Mouse (Mus musculus) c-Kit-positive CD71-negative TER-119-negative erythroid progenitor cells, embryonic 14.5 days (primary cell): ENCODE measurements at regions not wholly inside any gene's neighbourhood (a gene's known extent, or its start where the extent isn't known, plus 50 kb on each side); places are given as distances from the start of the nearest gene placed in this dataset.
"Not testable (repeated sequence)": the region's sequence is repeated elsewhere in the genome, so short reads cannot be mapped to it uniquely, and the experiment has no call there.

Experiments
- DNase-seq: peaks from one replicate; pipeline ENCODE4 v3.0.0-alpha.2; 2013; ENCODE audit warnings: low read depth

GRCm38 (mm10) chr7:73196851-73197531, 178.3 kb upstream of the Rgma start:
- DNase-seq = no peak

- no peak for DNase-seq
Measured at GRCm38 (mm10) chr7:73198069-73198468, 177.2 kb upstream of the Rgma start.

DNA sequence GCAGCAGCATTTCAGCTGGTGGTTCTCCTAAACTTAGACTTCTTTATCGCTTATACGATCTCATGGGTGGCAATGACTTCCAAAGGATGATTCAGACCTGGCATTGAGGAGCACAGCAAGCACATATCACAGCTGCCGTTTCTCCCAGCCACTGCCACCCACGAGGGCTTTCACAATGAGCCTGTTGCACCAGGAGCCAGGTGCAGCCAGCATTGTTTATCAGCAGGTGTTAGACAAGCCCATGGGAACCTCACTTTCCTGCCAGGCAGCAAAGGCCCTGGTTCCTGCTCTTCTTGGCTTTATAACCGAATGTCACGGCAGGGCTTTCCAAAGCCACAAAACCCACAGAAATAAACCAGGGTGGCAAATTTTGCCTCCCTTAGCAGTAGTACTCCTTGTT, 175.3 kb upstream of the Rgma start:
- no peak for DNase-seq

DNA sequence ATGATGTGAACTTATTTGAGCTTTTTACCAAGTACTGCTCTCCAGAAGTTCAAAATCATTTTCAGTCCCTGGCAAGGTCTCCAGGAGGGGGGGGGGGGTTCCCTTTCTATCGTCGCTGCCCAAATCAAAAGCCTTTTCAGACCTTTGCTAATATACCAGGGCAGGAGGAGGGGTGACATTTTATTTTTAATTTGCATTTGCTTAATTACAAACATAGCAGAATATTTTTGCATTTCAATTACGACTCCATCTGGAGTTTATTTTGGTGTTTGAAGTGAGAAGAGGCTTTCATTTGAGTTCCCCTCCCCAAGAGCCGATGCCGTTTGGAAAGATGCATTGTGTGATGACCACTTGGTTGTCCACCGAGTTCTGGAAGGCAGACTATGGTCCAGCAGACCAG, 174.0 kb upstream of the Rgma start:
- no peak for DNase-seq

- no peak for DNase-seq
Measured at GRCm38 (mm10) chr7:73206922-73207811, 168.1 kb upstream of the Rgma start.

- DNase-seq = no peak
Measured at GRCm38 (mm10) chr7:73208479-73208816, 166.9 kb upstream of the Rgma start.

DNA sequence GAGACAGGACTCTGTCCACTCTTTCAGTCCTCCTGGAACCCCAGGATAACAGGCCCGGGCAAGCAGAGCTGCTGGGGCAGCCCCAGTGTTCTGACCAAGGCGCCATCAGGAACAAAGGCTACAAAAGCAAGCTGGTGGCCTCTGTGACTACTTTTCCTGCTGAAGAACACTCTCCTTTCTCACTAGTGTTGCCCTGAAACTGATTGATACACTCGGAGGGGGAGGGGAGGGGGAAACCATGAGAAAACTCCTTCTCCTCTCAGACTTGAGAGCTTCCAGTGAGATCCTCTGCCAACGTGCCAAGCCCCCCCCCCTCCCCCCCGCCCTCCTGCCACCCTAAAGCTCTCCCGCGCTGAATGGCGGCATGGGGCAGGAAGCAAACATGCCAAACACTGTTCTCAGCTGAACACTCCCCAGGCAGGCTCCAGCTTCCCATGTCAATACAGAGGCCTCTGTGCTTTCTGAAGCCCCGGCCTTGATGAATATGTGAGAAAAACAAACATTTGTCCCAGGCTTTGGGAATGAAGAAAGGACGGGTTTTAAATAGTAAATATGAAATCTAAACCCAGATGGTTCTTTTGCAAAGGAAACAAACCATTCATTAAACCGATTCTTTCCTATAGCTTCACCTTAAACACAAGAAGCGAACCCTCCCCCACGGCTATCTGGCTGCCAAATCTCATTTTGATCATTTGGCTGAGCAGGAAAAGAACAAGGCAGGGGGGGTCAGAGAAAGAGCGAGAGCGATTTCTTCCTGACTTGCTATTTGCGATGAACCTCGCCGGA, 166.3 kb upstream of the Rgma start:
- DNase-seq = no peak

DNA sequence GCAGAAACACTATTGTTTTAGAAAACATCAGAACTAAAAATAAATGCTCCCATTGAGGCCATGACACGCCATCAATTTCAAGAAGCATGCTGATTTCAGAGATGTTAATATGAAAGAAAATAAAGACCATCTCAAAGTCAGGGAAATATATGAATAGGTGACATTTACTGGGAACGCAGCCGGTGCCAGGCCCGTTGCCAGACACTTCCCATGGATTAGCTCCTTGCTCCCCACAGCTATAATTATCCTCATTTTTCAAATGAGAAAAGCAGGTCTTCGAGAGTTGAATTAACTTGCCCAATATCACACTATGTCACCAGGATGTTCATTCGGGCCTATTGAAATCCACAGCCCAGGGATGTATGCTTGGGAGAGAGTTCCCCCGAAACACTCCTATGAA, 165.2 kb upstream of the Rgma start:
- no peak for DNase-seq

DNA sequence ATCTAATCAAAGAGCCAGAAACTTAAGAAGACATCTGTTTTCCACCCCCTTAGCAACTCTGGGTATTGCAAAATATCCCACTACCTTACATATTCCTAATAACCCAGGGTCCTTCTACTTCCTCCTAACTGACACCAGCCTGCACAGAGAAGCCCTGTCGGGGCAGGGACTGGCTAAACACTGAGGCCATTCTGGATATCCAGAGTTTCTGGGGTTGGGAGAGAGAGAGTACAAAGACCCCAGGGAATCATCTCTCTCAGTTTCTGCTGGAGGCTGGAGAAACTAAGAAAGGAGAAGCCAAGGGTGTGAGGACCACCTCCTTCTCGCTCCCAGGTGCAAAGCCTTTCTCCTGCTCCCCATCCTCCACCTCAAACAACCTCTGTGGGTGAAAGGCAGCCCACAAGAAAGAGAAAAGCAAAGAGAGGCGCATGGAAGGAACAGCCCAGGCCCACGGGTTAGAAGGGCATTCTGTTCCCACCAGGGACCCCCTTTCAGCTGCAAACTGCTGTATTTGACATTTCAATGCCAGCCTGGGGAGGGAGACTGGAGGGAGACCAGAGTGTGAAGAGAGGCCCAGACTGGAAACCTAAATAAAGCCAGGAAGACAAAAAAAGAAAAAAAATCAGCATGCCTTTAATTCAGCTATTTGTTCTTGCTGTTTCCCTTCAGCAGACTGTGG, 152.9 kb upstream of the Rgma start:
- no peak for DNase-seq

DNA sequence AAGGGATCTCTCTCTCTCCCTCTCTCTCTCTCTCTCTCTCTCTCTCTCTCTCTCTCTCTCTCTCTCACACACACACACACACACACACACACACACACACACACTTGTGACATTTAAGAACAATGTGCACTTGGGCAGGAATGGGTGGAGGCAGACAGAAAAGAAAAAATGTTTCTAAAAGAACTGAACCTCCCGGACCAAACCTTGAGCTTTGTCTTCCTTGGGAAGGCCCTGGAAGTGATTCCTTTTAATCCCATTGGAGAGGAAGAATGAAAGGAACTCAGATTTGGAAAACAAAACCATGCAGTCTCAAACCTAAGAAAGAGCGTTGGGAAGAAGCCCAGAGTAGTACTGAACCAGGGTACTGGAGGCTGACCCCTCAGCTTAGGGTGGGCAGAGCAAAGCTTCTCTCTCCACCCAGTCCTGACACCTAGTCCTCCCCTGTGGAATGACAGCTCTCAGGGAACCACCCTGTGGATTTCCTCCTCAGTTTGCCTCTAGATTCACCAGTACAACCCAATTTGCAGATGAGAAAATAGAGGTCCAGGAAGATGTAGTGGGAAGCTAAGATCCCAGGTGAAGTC, 152.3 kb upstream of the Rgma start:
- DNase-seq = no peak

DNA sequence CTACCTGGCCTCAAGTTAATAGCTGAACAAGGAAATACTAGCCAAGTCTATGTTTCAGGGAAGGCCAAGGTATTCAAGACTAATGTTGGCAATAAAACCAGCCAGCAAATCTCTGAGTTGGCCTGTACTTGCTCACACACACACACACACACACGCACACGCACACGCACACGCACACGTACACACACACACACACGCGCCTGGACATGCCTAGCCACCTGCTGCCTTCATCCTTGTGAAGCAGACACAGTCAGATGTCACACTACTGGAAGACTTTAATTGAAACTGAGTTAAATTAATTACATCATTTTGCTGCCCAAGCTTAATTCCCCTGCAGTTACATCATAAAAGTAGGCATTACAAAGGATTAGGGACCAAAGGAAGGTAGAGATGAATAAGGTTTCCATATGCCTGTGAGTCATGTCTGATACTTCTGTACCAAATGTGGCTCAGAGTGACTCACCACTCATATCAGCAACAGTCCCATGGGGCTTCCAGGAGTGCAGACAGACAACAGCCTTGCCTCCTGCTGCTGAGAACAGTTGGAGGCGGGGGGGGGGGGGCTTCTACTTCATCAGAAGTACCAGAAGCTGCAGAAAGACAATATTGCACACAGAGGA, 141.7 kb upstream of the Rgma start:
- DNase-seq = no peak

DNA sequence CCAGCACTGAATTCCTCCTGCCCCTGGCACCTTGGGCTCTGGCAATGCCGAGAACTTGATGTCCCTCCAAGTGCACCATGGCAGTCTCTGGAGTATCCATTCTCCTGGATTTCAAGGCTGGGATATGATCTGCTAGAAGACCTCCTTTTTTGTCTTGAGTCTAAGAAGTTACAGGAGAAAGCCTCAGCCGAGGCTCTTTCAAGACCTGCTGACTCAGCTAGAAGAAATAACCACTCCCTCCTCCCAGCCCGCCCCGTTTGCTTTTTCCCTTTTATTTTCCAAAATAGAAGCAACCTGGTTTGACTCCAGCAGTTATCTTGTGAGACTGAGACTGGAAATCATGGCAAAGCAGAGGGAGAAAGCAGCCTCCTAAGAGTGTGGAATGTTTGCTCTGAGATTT, 136.8 kb upstream of the Rgma start:
- no peak for DNase-seq

GRCm38 (mm10) chr7:73243591-73244355, 131.5 kb upstream of the Rgma start:
- DNase-seq = no peak

GRCm38 (mm10) chr7:73245431-73245830, 129.9 kb upstream of the Rgma start:
- no peak for DNase-seq

DNA sequence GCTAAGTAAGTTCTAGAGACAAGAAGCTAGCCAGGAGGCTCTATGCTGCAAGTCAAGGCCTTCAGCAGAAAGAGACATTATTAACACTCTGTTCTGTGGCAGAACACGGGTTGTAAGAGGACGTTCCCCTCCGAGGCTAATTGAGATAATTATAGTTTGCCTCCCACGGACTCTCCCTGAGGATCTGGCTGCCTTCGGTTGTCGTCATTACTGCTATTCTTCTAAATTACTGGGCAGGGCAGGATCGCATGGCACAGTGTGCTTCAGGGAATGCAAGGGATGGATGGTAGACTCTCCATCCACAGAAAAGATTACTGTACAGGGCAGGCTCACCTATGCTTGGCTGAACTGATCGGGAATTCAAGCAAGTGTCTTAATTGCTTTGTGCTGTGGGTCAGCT, 124.7 kb upstream of the Rgma start:
- no peak for DNase-seq

- no peak for DNase-seq
Measured at GRCm38 (mm10) chr7:73251187-73251740, 124.0 kb upstream of the Rgma start.

- DNase-seq = not testable (repeated sequence)
Measured at GRCm38 (mm10) chr7:73254972-73255371, 120.3 kb upstream of the Rgma start.

GRCm38 (mm10) chr7:73260140-73260539, 115.2 kb upstream of the Rgma start:
- no peak for DNase-seq

GRCm38 (mm10) chr7:73261750-73262149, 113.6 kb upstream of the Rgma start:
- DNase-seq = no peak

- no peak for DNase-seq
Measured at GRCm38 (mm10) chr7:73262526-73262925, 112.8 kb upstream of the Rgma start.
